Mouse (Mus musculus) intestine, postnatal 0 days (tissue): ENCODE results near the gene Cenpi. TPM values are rescaled to one million over a fixed set of nuclear protein-coding genes. Genes with fewer than 3 reads are reported as not detected.

Experiments
- ATAC-seq: fragments of 200-750 bp; cut with Nextera tagmentation; 2 replicates; pipeline ENCODE4 v1.8.0; 2017; ENCODE audit warnings: mild to moderate bottlenecking, moderate TSS enrichment, moderate library complexity
- H3K27ac ChIP-seq: fragments of 300-500 bp; sonication (generic); 2 replicates; pipeline ENCODE4 v1.5.1; 2014; ENCODE audit warnings: mild to moderate bottlenecking, low read depth, low read length, moderate library complexity
- H3K27me3 ChIP-seq: fragments of 300-500 bp; sonication (generic); replicated peaks from 2 replicates; pipeline ENCODE4 v1.6.1; 2014; ENCODE audit warnings: low read length, mixed read lengths; ENCODE audit not compliant: control insufficient read depth, insufficient read depth
- H3K36me3 ChIP-seq: fragments of 300-500 bp; sonication (generic); 2 replicates; pipeline ENCODE4 v1.6.1; 2014; ENCODE audit warnings: mild to moderate bottlenecking, moderate library complexity; ENCODE audit not compliant: control insufficient read depth, insufficient read depth
- H3K4me1 ChIP-seq: fragments of 300-500 bp; sonication (generic); replicated peaks from 2 replicates; pipeline ENCODE4 v1.6.1; 2014; ENCODE audit warnings: antibody characterized with exemption, low read length, mixed read lengths; ENCODE audit not compliant: control insufficient read depth, insufficient read depth
- H3K4me2 ChIP-seq: fragments of 300-500 bp; sonication (generic); replicated peaks from 2 replicates; pipeline ENCODE4 v1.6.1; 2014; ENCODE audit warnings: low read depth, mild to moderate bottlenecking, moderate library complexity
- H3K4me3 ChIP-seq: fragments of 300-500 bp; sonication (generic); 2 replicates; pipeline ENCODE4 v1.5.1; 2014; ENCODE audit warnings: low read depth, low read length
- H3K9ac ChIP-seq: fragments of 300-500 bp; sonication (generic); 2 replicates; pipeline ENCODE4 v1.6.1; 2014; ENCODE audit warnings: mild to moderate bottlenecking, low read depth, low read length
- H3K9me3 ChIP-seq: fragments of 300-500 bp; sonication (generic); 2 replicates; pipeline ENCODE4 v1.6.1; 2016; ENCODE audit warnings: mixed run types; ENCODE audit not compliant: control insufficient read depth
- CTCF ChIP-seq: sonication (generic); IDR thresholded peaks from 2 replicates; pipeline ENCODE4 v1.5.1; 2016; ENCODE audit warnings: low read depth, mild to moderate bottlenecking, control low read depth, antibody characterized with exemption, moderate library complexity
- WGBS: fragments of 180-500 bp; shearing (Covaris S2); extraction: QIAGEN DNeasy Blood & Tissue Kit; methylation state at CpG from one replicate; pipeline ENCODE4 v1.1.7; 2014; 5-methylcytosine and 5-hydroxymethylcytosine counted together
- polyA plus RNA-seq: library from polyadenylated mRNA; unstranded; fragments of >200 nt; fragmentation: Nextera tagmentation; extraction: Ambion mirVana; gene quantifications from 2 replicates; pipeline ENCODE4 v1.2.1, GENCODE M21; 2015

Gene Cenpi
- 5.7 and 7.2 TPM in 2 replicates for polyA plus RNA-seq

DNA sequence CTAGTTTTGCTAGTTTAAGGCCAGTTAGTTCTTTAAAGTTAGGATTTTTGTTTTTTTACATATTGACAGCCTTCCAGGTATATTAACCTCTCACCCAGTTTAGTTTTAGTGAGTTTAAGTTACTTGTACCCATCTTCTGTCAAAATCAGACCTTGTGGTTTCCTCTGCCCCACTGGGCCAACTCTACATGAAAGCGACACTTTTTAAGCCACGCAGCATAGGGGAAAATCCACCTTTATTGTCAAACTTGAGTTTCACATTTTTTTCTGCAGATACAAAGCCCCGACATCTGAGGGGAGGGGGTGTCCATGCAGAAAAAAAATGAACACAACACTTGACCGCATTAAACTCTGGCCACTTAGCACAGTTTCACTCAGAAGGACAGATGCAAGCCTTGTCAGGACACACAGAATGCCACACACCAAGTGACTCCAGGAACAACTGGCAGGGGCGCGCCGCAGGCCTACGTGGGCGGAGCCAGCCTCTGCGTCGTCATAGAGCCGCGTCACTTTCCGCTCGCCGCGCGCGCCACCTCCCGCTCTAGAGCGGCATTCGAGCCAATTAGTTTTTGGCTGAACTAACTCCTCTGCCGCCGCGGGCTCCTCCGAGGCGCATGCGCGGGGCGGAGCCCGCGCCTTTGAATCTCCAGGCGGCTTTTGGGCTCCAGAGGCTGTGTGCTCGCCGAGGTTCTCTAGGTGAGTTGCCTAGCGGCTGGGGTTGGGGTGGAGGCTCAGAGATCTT lies at the start of gene Cenpi:
Cenpi (plus strand) TSS at position 551 of the 741 bp plus-strand sequence.
- TF ChIP-seq CTCF, result peak; percentile 62
- H3K27ac ChIP-seq, result no peak within 1 kb of the TSS
- 0 out of 2 replicates have a peak within 1 kb of the TSS, but pooled peaks have one; percentile 18 for H3K9ac ChIP-seq
- H3K4me2 ChIP-seq, result peak within 1 kb of the TSS; percentile 58
- no peaks in the 10 kb centered on the region for H3K4me1 ChIP-seq
- no peaks in the 10 kb centered on the region for H3K27me3 ChIP-seq
- no peaks in the 10 kb centered on the region for H3K36me3 ChIP-seq
- WGBS, result 24% methylated on average over 36 of the region's 36 CpGs
- peak within 1 kb of the TSS; percentile 33 for H3K4me3 ChIP-seq
- ATAC-seq, result peak; percentile 96
- no peaks in the 10 kb centered on the region for H3K9me3 ChIP-seq

DNA sequence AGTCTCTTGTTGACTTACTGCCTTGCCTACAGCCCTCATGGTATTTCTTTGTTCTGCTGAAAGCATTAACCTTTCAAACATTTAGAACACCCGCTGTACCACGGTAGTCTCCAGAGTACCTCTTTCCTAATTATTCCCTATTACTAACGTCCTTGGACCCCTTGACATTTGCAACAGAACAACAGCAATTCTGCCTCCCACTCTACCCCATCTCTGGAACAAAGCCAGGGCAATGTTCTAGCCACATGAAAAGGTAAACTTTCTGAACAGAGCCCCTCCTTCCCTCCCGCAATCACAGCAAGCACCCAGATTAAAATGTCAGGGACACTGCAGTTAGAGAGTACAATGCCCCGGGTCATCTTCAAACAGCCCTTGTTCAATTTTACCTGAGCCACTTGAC lies 46.7 kb upstream of the Cenpi start:
- WGBS, result 65% methylated on average over 5 of the region's 5 CpGs
- TF ChIP-seq CTCF, result no peak
- peaks cover 10% of the 10 kb centered on the region for H3K36me3 ChIP-seq
- H3K27ac ChIP-seq, result no peak overlapping the region
- no peak overlapping the region for H3K4me2 ChIP-seq
- H3K27me3 ChIP-seq, result no peaks in the 10 kb centered on the region
- no peaks in the 10 kb centered on the region for H3K4me1 ChIP-seq
- no peak overlapping the region for H3K4me3 ChIP-seq
- H3K9ac ChIP-seq, result no peak overlapping the region
- ATAC-seq, result no peak
- H3K9me3 ChIP-seq, result no peaks in the 10 kb centered on the region

DNA sequence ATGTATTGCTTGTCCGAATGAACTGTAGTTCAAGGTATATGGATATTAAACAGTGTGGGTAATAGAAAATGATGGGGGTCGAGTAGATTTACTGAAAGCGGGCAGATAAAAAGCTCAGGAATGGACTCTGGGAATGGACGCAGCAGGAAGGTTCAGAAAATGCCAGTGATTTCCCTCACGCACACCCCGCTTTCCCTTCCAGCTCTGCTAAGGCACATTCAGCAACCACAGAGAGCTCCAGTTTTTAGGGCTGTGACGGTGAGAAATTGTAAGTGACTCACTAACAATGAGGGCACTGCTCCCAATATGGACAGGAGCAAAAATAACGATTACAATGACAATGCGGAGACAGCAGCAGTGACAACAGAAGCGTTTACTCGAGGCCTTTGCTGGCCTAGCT lies 45.8 kb upstream of the Cenpi start:
- 84% methylated on average over 11 of the region's 11 CpGs for WGBS
- Histone ChIP-seq H3K4me3 (no peak overlapping the region), H3K4me1 (no peaks in the 10 kb centered on the region), H3K27me3 (no peaks in the 10 kb centered on the region), H3K27ac (no peak overlapping the region), H3K4me2 (no peak overlapping the region), H3K9ac (no peak overlapping the region), H3K36me3 (peaks cover 10% of the 10 kb centered on the region), H3K9me3 (no peaks in the 10 kb centered on the region)
- TF ChIP-seq CTCF, result no peak
- ATAC-seq, result no peak

DNA sequence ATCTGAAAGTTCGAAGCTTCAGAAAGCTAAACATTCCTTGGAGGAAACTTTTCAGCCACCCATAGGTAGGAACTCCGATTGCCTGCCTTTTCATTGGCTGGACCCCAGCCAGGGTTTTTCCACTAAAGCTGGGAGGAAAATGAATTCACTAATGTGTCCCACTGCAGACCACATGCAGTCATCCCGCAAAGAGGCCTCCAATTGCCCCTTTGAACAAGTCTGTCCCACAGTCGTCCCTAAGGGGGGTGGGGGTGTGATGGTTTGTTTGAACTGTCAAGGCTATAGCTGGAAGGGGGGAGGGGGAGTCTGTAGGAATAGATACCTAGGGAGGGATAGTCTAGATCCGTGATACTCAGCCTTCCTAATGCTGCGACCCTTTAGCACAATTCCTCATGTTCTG lies 32.2 kb upstream of the Cenpi start:
- 18% methylated on average over 6 of the region's 6 CpGs for WGBS
- TF ChIP-seq CTCF, result no peak
- Histone ChIP-seq H3K9me3 (no peaks in the 10 kb centered on the region), H3K36me3 (no peaks in the 10 kb centered on the region), H3K9ac (no peak overlapping the region), H3K27ac (no peak overlapping the region), H3K4me1 (no peaks in the 10 kb centered on the region), H3K4me2 (peak overlapping the region; percentile 61), H3K4me3 (peak overlapping the region; percentile 41), H3K27me3 (no peaks in the 10 kb centered on the region)
- ATAC-seq, result no peak

DNA sequence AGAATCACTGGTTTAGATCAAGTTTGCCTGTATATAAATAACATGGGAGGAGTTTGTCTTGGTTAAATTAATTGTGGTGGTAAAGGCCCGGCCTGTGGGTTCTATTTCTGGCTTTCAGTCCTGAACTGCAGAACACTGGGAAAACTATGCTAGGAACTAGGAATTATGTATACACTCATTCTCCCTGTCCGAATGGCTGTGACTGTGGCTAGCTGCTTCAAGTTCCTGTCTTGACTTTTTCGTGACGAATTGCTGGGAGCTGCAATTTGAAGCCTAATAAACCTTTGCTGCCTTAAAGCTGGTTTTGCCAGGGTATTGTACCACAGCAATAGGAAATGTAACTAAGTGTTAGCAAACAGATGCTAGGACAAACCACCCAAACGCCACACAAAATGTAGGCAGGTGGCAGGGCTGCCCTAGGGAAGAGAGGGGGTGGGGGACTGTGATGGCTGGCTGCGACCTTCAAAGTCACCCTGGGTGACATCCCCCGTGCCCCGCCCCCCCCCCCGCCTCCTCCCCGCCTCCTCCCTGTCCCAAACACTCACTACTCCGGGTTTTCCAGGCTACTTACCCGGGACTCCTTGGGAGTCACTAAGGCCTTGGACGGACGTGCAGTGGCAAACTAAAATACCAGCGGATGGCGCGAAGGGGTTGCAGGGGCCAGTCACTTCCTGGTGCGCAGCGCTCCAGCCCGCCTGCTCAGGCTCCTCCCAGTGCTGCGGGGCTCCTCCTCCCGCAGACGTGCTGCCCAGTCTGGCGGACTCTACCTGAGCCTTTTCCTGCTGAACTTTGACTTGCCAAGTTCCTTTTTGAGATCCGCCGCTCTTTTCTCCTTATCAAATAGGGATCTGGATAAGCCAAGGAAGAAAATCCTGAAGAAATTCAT lies 31.4 kb upstream of the Cenpi start, which contains the start of gene Trmt2b:
Trmt2b (minus strand) TSS at position 710 of the 886 bp plus-strand sequence.
- TF ChIP-seq CTCF, result no peak
- 16% methylated on average over 22 of the region's 26 CpGs for WGBS
- no peaks in the 10 kb centered on the region for H3K27me3 ChIP-seq

DNA sequence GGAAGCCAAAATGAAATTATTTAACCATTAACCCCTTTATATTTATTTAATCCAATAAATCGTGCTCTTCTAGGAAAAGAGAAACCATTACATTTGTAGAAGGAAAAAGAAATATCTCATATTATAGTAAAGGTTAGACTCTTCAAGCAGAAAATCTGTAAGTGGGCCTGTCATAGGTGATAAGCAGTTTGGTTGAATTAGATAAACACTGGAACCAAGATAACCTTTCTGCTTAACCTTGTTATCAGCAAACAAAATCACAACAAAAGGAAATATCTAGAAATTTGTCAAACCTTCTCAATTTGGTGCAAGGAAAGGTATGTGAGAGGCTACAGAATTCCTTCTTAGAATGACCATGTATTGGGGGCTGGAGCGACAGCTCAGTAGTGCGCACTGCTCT lies 27.4 kb upstream of the Cenpi start:
- H3K27ac ChIP-seq, result no peak overlapping the region
- no peak overlapping the region for H3K9ac ChIP-seq
- no peak overlapping the region for H3K4me3 ChIP-seq
- H3K4me2 ChIP-seq, result no peak overlapping the region
- no peak for TF ChIP-seq CTCF
- no peaks in the 10 kb centered on the region for H3K36me3 ChIP-seq
- no peaks in the 10 kb centered on the region for H3K27me3 ChIP-seq
- no peaks in the 10 kb centered on the region for H3K9me3 ChIP-seq
- WGBS, result 90% methylated on average over 3 of the region's 3 CpGs
- no peaks in the 10 kb centered on the region for H3K4me1 ChIP-seq
- no peak for ATAC-seq

More for the DNA sequence above, 31.4 kb upstream of the Cenpi start, which contains the start of gene Trmt2b:
- H3K4me2 ChIP-seq, result peak within 1 kb of the TSS; percentile 61
- peak within 1 kb of the TSS; percentile 45; the same call in 1 of the 2 replicates for H3K9ac ChIP-seq
- H3K27ac ChIP-seq, result peak within 1 kb of the TSS; percentile 68
- peak; percentile 96 for ATAC-seq
- no peaks in the 10 kb centered on the region for H3K36me3 ChIP-seq
- H3K9me3 ChIP-seq, result no peaks in the 10 kb centered on the region
- no peaks in the 10 kb centered on the region for H3K4me1 ChIP-seq
- peak within 1 kb of the TSS; percentile 41 for H3K4me3 ChIP-seq
